Mouse (Mus musculus): ENCODE measurements around the gene Calu.

GRCm38 (mm10) chr6:29347189-29347588 lies 680 bp upstream of the Calu start:
- TF ChIP-seq CTCF (conservative IDR thresholded peaks at IDR 0.05; ENCODE audit: low read length) (no peak), NANOG (IDR thresholded peaks at IDR 0.05; ENCODE audit: borderline replicate concordance, low read length) (no peak), POU5F1 (IDR thresholded peaks at IDR 0.05; ENCODE audit: borderline replicate concordance, low read length) (no peak)
